Mouse (Mus musculus) erythroid progenitor cell, adult 5-6 weeks (primary cell): ENCODE measurements around the gene Stx1b. TPM values are rescaled to one million over a fixed set of nuclear protein-coding genes. Genes with fewer than 3 reads are reported as not detected.

Experiments used
- ATAC-seq: replicated peaks from 2 replicates; pipeline ENCODE4 v1.8.0; 2016; ENCODE audit warnings: moderate number of reproducible peaks, mild to moderate bottlenecking, moderate TSS enrichment, inconsistent platforms; ENCODE audit not compliant: poor library complexity, low FRiP score, severe bottlenecking
- total RNA-seq, 2 experiments: library from RNA; stranded (forward) in 1 of 2; stranded (reverse) in 1 of 2; fragments of 150-400 nt in 1 of 2; fragments of 186-747, 209-891 nt in 1 of 2; gene quantifications; 2 replicates each; pipeline versions ENCODE4 v1.2.3 to v1.2.4; 2015 to 2017; ENCODE audit warnings: low replicate concordance in 2 of 2

Stx1b gene
- total RNA-seq, 2 experiments from 2014 or later, result 0.98 TPM; not detected in 1

DNA sequence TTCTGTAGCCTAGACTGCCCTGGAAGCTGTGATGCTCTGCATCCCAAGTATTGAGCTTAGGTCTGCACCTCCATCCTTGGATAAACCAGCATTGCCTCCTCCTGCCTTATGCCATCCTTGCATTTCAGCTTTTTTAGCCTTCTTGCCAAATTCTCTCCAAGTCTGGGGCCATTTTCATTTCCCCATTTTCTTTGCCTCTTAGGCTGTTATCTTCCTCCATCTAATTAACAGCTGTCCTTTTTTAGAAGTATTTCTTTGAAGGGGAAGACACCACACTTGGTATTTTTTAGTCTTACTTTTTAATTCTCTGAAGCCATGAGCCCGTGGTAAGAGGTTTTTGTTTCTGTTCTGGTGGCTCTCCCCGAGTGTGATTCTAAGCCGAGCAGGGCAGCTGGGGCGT lies 60.7 kb downstream of the Stx1b start:
- no peak for ATAC-seq

DNA sequence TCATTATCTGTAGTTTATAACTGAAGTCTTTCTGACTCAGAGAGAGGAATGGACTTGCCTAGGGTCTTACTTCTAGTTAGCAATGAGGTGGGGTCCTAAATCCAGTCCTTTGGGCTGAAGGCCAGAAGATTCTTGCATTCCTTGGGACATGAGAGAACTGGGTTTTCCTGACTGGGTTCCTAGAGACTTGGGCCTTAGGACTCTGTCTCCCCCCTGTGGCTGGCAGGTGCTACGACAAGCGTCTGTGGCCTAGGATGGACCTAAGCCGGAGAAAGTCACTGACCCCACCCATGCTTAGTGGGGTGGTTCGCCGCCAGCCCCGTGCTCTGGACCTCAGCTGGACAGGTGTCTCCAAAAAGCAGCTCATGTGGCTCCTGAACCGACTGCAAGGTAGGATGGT lies 63.3 kb downstream of the Stx1b start:
- ATAC-seq, result peak; percentile 94

GRCm38 (mm10) chr7:127760478-127760877 lies 63.9 kb downstream of the Stx1b start:
- no peak for ATAC-seq

GRCm38 (mm10) chr7:127759716-127760115 lies 64.6 kb downstream of the Stx1b start:
- ATAC-seq, result no peak

Other genes with a start within 250 kb of the Stx1b start
- 21.8 and 32.1 TPM in 2 replicates for gene Ccdc189, start 236.0 kb downstream of the Stx1b start, total RNA-seq (2015; ENCODE audit: low replicate concordance)
- 26.7 and 41.9 TPM in 2 replicates for gene Ccdc189, start 236.0 kb downstream of the Stx1b start, total RNA-seq (2017; ENCODE audit: low replicate concordance)
- 22.0 and 49.9 TPM in 2 replicates for gene Rnf40, start 235.8 kb downstream of the Stx1b start, total RNA-seq (2015; ENCODE audit: low replicate concordance)
- 60.3 and 108 TPM in 2 replicates for gene Rnf40, start 235.8 kb downstream of the Stx1b start, total RNA-seq (2017; ENCODE audit: low replicate concordance)
- gene Zfp629, start 208.8 kb downstream of the Stx1b start, total RNA-seq (2015; ENCODE audit: low replicate concordance), result 2.2 and 5.4 TPM in 2 replicates
- 0.38 and 1.3 TPM in 2 replicates for gene Zfp629, start 208.8 kb downstream of the Stx1b start, total RNA-seq (2017; ENCODE audit: low replicate concordance)
- 4.0 and 9.6 TPM in 2 replicates for gene Bcl7c, start 115.6 kb downstream of the Stx1b start, total RNA-seq (2015; ENCODE audit: low replicate concordance)
- gene Bcl7c, start 115.6 kb downstream of the Stx1b start, total RNA-seq (2017; ENCODE audit: low replicate concordance), result 2.6 and 12.7 TPM in 2 replicates
- gene Ctf1, start 111.8 kb downstream of the Stx1b start, total RNA-seq (2015; ENCODE audit: low replicate concordance), result not detected in 2 replicates
- gene Ctf1, start 111.8 kb downstream of the Stx1b start, total RNA-seq (2017; ENCODE audit: low replicate concordance), result not detected in 2 replicates
- not detected in 2 replicates for gene Ctf2, start 92.4 kb downstream of the Stx1b start, total RNA-seq (2015; ENCODE audit: low replicate concordance)
- not detected in 2 replicates for gene Ctf2, start 92.4 kb downstream of the Stx1b start, total RNA-seq (2017; ENCODE audit: low replicate concordance)
- 1.7 and 1.8 TPM in 2 replicates for gene Fbxl19, start 80.0 kb downstream of the Stx1b start, total RNA-seq (2015; ENCODE audit: low replicate concordance)
- 1.5 and 3.6 TPM in 2 replicates for gene Fbxl19, start 80.0 kb downstream of the Stx1b start, total RNA-seq (2017; ENCODE audit: low replicate concordance)
- 2.5 and 5.4 TPM in 2 replicates for gene Orai3, start 54.7 kb downstream of the Stx1b start, total RNA-seq (2015; ENCODE audit: low replicate concordance)
- 4.6 and 6.7 TPM in 2 replicates for gene Orai3, start 54.7 kb downstream of the Stx1b start, total RNA-seq (2017; ENCODE audit: low replicate concordance)
- gene Setd1a, start 47.9 kb downstream of the Stx1b start, total RNA-seq (2015; ENCODE audit: low replicate concordance), result 38.1 and 42.5 TPM in 2 replicates
- 14.8 and 21.3 TPM in 2 replicates for gene Setd1a, start 47.9 kb downstream of the Stx1b start, total RNA-seq (2017; ENCODE audit: low replicate concordance)
- 8.6 and 10.9 TPM in 2 replicates for gene Gm49388, start 38.9 kb downstream of the Stx1b start, total RNA-seq (2015; ENCODE audit: low replicate concordance)
- gene Gm49388, start 38.9 kb downstream of the Stx1b start, total RNA-seq (2017; ENCODE audit: low replicate concordance), result 4.5 and 10.7 TPM in 2 replicates
- 5.8 TPM in 1 of 2 replicates, not detected in the other for gene Hsd3b7, start 23.9 kb downstream of the Stx1b start, total RNA-seq (2015; ENCODE audit: low replicate concordance)
- gene Hsd3b7, start 23.9 kb downstream of the Stx1b start, total RNA-seq (2017; ENCODE audit: low replicate concordance), result 2.6 and 3.5 TPM in 2 replicates
- gene Stx4a, start 255 bp downstream of the Stx1b start, total RNA-seq (2015; ENCODE audit: low replicate concordance), result 10.5 and 30.6 TPM in 2 replicates
- 12.7 and 13.3 TPM in 2 replicates for gene Stx4a, start 255 bp downstream of the Stx1b start, total RNA-seq (2017; ENCODE audit: low replicate concordance)
- 18.0 and 31.4 TPM in 2 replicates for gene Zfp646, start 51.7 kb upstream of the Stx1b start, total RNA-seq (2015; ENCODE audit: low replicate concordance)
- gene Zfp646, start 51.7 kb upstream of the Stx1b start, total RNA-seq (2017; ENCODE audit: low replicate concordance), result 34.3 and 47.1 TPM in 2 replicates
- 1.7 and 6.5 TPM in 2 replicates for gene Zfp668, start 52.3 kb upstream of the Stx1b start, total RNA-seq (2015; ENCODE audit: low replicate concordance)
- gene Zfp668, start 52.3 kb upstream of the Stx1b start, total RNA-seq (2017; ENCODE audit: low replicate concordance), result 3.2 and 16.5 TPM in 2 replicates
- gene Prss53, start 66.4 kb upstream of the Stx1b start, total RNA-seq (2015; ENCODE audit: low replicate concordance), result not detected in 2 replicates
- 0.64 TPM in 1 of 2 replicates, not detected in the other for gene Prss53, start 66.4 kb upstream of the Stx1b start, total RNA-seq (2017; ENCODE audit: low replicate concordance)
- not detected in 2 replicates for gene Gm21974, start 70.9 kb upstream of the Stx1b start, total RNA-seq (2015; ENCODE audit: low replicate concordance)
- not detected in 2 replicates for gene Gm21974, start 70.9 kb upstream of the Stx1b start, total RNA-seq (2017; ENCODE audit: low replicate concordance)
- gene Vkorc1, start 71.1 kb upstream of the Stx1b start, total RNA-seq (2015; ENCODE audit: low replicate concordance), result 24.3 and 33.5 TPM in 2 replicates
- gene Vkorc1, start 71.1 kb upstream of the Stx1b start, total RNA-seq (2017; ENCODE audit: low replicate concordance), result 2.1 and 5.9 TPM in 2 replicates
- gene Bckdk, start 79.5 kb upstream of the Stx1b start, total RNA-seq (2015; ENCODE audit: low replicate concordance), result 39.3 and 58.7 TPM in 2 replicates
- 9.7 and 17.3 TPM in 2 replicates for gene Bckdk, start 79.5 kb upstream of the Stx1b start, total RNA-seq (2017; ENCODE audit: low replicate concordance)
- 8.0 and 18.0 TPM in 2 replicates for gene Kat8, start 88.0 kb upstream of the Stx1b start, total RNA-seq (2015; ENCODE audit: low replicate concordance)
- 12.9 and 16.7 TPM in 2 replicates for gene Kat8, start 88.0 kb upstream of the Stx1b start, total RNA-seq (2017; ENCODE audit: low replicate concordance)
- not detected in 2 replicates for gene Prss8, start 105.6 kb upstream of the Stx1b start, total RNA-seq (2015; ENCODE audit: low replicate concordance)
- gene Prss8, start 105.6 kb upstream of the Stx1b start, total RNA-seq (2017; ENCODE audit: low replicate concordance), result not detected in 2 replicates
- 3.8 TPM in 1 of 2 replicates, not detected in the other for gene Prss36, start 122.2 kb upstream of the Stx1b start, total RNA-seq (2015; ENCODE audit: low replicate concordance)
- gene Prss36, start 122.2 kb upstream of the Stx1b start, total RNA-seq (2017; ENCODE audit: low replicate concordance), result not detected in 2 replicates
- 125 and 187 TPM in 2 replicates for gene Fus, start 142.9 kb upstream of the Stx1b start, total RNA-seq (2015; ENCODE audit: low replicate concordance)
- 81.2 and 118 TPM in 2 replicates for gene Fus, start 142.9 kb upstream of the Stx1b start, total RNA-seq (2017; ENCODE audit: low replicate concordance)
- gene Pycard, start 169.3 kb upstream of the Stx1b start, total RNA-seq (2015; ENCODE audit: low replicate concordance), result 12.2 and 56.9 TPM in 2 replicates
- 2.2 and 5.7 TPM in 2 replicates for gene Pycard, start 169.3 kb upstream of the Stx1b start, total RNA-seq (2017; ENCODE audit: low replicate concordance)
- gene Trim72, start 179.4 kb upstream of the Stx1b start, total RNA-seq (2015; ENCODE audit: low replicate concordance), result not detected in 2 replicates
- not detected in 2 replicates for gene Trim72, start 179.4 kb upstream of the Stx1b start, total RNA-seq (2017; ENCODE audit: low replicate concordance)
- gene Itgam, start 238.1 kb upstream of the Stx1b start, total RNA-seq (2015; ENCODE audit: low replicate concordance), result 21.8 and 24.1 TPM in 2 replicates
- gene Itgam, start 238.1 kb upstream of the Stx1b start, total RNA-seq (2017; ENCODE audit: low replicate concordance), result 16.9 and 19.8 TPM in 2 replicates
- gene Gm49368, start 238.1 kb upstream of the Stx1b start, total RNA-seq (2015; ENCODE audit: low replicate concordance), result not detected in 2 replicates
- not detected in 2 replicates for gene Gm49368, start 238.1 kb upstream of the Stx1b start, total RNA-seq (2017; ENCODE audit: low replicate concordance)